Comparison of ENCODE assay signal across 8 mouse cellular contexts in the genomic region with DNA sequence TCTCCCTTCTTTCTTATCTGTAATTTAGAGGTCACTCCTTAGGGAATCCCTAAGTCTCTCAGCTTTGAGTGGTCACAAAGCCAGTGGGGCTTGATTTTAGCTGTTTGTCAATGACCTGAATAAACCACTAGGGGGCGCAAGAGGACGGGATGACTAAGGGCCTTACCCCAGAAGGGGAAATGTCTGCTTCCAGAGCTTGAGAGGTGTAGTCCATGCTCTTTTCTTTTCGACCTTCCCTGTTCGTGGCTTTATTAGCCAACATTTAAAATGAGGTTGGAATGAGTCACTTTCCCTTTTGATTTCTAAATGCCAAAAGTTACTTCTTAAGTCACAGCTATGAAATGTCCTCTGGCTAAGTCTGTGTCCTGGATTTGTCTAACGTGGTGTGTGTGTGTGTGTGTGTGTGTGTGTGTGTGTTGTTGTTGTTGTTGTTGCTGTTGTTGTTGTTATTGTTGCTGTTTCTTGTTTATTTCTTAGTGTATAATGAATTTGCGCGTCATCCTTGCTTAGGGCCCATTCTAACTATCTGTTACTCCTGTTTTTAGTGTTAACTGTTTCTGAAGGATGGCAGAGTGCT.
DNase-seq lines count a peak whose midpoint lies in the region; ATAC-seq and TF ChIP-seq lines count a peak whose summit lies in the region.

No protein-coding gene starts in this region.

- DNase-seq in CH12.LX (ENCODE audit: extremely low read depth), result peak; percentile 83
- DNase-seq in brain, embryonic 14.5 days (ENCODE audit: low read depth), result peak; percentile 90
- DNase-seq in fibroblast of lung, adult 2 months (ENCODE audit: low read depth), result peak; percentile 79
- DNase-seq in heart, postnatal 10 days, result peak; percentile 85 to 92
- DNase-seq in large intestine, adult 2 months (ENCODE audit: low read depth, low spot score), result peak; percentile 70
- DNase-seq in lung, embryonic 14.5 days, result peak; percentile 92
- DNase-seq in ovary, adult 18-20 months (ENCODE audit: low spot score), result peak; percentile 50
- peak; percentile 75 for DNase-seq in thymus, adult 2 months

- peak; percentile 96 for TF ChIP-seq RAD21 in CH12.LX (IDR thresholded peaks at IDR 0.05; ENCODE audit: low read depth, low read length)

- H3K36me3 ChIP-seq in CH12.LX (replicated peaks in 1 of 2; ENCODE audit: control insufficient read depth in 1 of 2, insufficient read depth in 1 of 2, low read length in 1 of 2), result peaks cover 0 to 5% of the 10 kb centered on the region in 2 experiments
- H3K36me3 ChIP-seq in lung, embryonic 14.5 days (ENCODE audit: insufficient read depth), result peaks cover 37% of the 10 kb centered on the region
- no peaks in the 10 kb centered on the region for H3K36me3 ChIP-seq in thymus, adult 2 months (ENCODE audit: control insufficient read depth, insufficient read depth, low read length)

- 25% methylated on average over 7 of the region's 7 CpGs for WGBS in large intestine, adult 2 months
- WGBS in lung, embryonic 14.5 days, result 36% methylated on average over 7 of the region's 7 CpGs
- 41% methylated on average over 7 of the region's 7 CpGs for WGBS in thymus, adult 2 months

- intact Hi-C loops in heart, postnatal 10 days (cut with DNase I), result loop anchor here (1.0 to 5.0 kb wide), 4 partner anchors 88 to 397 kb away; partner anchors contain the start of gene Myof

- H3K9ac ChIP-seq in CH12.LX (ENCODE audit: insufficient read depth, low read depth), result no peak overlapping the region
- H3K9ac ChIP-seq in lung, embryonic 14.5 days, result no peak overlapping the region

- TF ChIP-seq POLR2A in CH12.LX (IDR thresholded peaks at IDR 0.05; ENCODE audit: low read depth, low read length), result no peak
- TF ChIP-seq POLR2A in brain, embryonic 14.5 days (IDR thresholded peaks at IDR 0.05; ENCODE audit: borderline replicate concordance, extremely low read depth, insufficient read depth, insufficient read length, poor library complexity, severe bottlenecking), result no peak
- TF ChIP-seq POLR2A in thymus, adult 2 months (IDR thresholded peaks at IDR 0.05; ENCODE audit: control insufficient read depth, extremely low read depth, insufficient read depth, low read length, poor library complexity), result no peak

- H3K4me3 ChIP-seq in CH12.LX (replicated peaks in 1 of 3; ENCODE audit: low read depth in 2 of 3, low read length in 2 of 3, poor library complexity in 1 of 3), result no peak overlapping the region
- H3K4me3 ChIP-seq in lung, embryonic 14.5 days (ENCODE audit: low read depth, low read length), result no peak overlapping the region
- H3K4me3 ChIP-seq in thymus, adult 2 months (ENCODE audit: control insufficient read depth, insufficient read depth, low read length), result no peak overlapping the region

- no peak overlapping the region for H3K27ac ChIP-seq in CH12.LX (ENCODE audit: insufficient read depth, low read depth)
- no peak overlapping the region for H3K27ac ChIP-seq in lung, embryonic 14.5 days (ENCODE audit: low read depth)
- no peak overlapping the region for H3K27ac ChIP-seq in thymus, adult 2 months (ENCODE audit: control insufficient read depth, insufficient read depth, low read length)

- H3K4me2 ChIP-seq in CH12.LX (ENCODE audit: insufficient read depth, low read depth, poor library complexity, severe bottlenecking), result no peak overlapping the region
- no peak overlapping the region for H3K4me2 ChIP-seq in lung, embryonic 14.5 days

- dilution Hi-C loops in CH12.LX (cut with MboI; ENCODE audit: extremely low pct_ligation_motif_present, extremely low pct_unique_long_range_greater_than_20kb, low sequenced_read_pairs), result no loop called here

- in situ Hi-C loops in CH12.LX (cut with MboI; ENCODE audit: low pct_ligation_motif_present, low pct_unique_long_range_greater_than_20kb, low sequenced_read_pairs), result loop anchor here (5.0 to 25.0 kb wide), 2 partner anchors 97 to 232 kb away; no protein-coding TSS in a partner anchor

- H3K27me3 ChIP-seq in CH12.LX (replicated peaks), result no peaks in the 10 kb centered on the region
- no peaks in the 10 kb centered on the region for H3K27me3 ChIP-seq in lung, embryonic 14.5 days (ENCODE audit: insufficient read depth, low read length)
- H3K27me3 ChIP-seq in thymus, adult 2 months (ENCODE audit: control insufficient read depth, insufficient read depth, low read length), result no peaks in the 10 kb centered on the region

- peak; percentile 87 for ATAC-seq in lung, embryonic 14.5 days (ENCODE audit: insufficient read depth)

- H3K4me1 ChIP-seq in CH12.LX (ENCODE audit: control insufficient read depth in 1 of 2, insufficient read depth in 2 of 2), result peaks cover 0 to 23% of the 10 kb centered on the region in 2 experiments; a peak in 2 of 4 replicates
- no peaks in the 10 kb centered on the region for H3K4me1 ChIP-seq in lung, embryonic 14.5 days (ENCODE audit: insufficient read depth)
- H3K4me1 ChIP-seq in thymus, adult 2 months (replicated peaks; ENCODE audit: control insufficient read depth, insufficient read depth, low read length), result no peaks in the 10 kb centered on the region

- H3K9me3 ChIP-seq in CH12.LX (replicated peaks; ENCODE audit: low read length), result no peaks in the 10 kb centered on the region
- H3K9me3 ChIP-seq in lung, embryonic 14.5 days (ENCODE audit: low read depth, low read length), result no peaks in the 10 kb centered on the region

- no peak for TF ChIP-seq EP300 in CH12.LX (IDR thresholded peaks at IDR 0.05; ENCODE audit: low read length)

- TF ChIP-seq CTCF in CH12.LX (conservative IDR thresholded peaks at IDR 0.05 in 1 of 2, IDR thresholded peaks at IDR 0.05 in 1 of 2; ENCODE audit: low read depth in 2 of 2, low read length in 2 of 2), result peak; percentile 69 to 94; a peak in 3 of 4 replicates
- peak; percentile 89 for TF ChIP-seq CTCF in brain, embryonic 14.5 days (IDR thresholded peaks at IDR 0.05; ENCODE audit: borderline replicate concordance, extremely low read depth, insufficient read depth, insufficient read length)
- TF ChIP-seq CTCF in lung, embryonic 14.5 days (IDR thresholded peaks at IDR 0.05; ENCODE audit: low read depth), result peak; percentile 97
- no peak for TF ChIP-seq CTCF in thymus, adult 2 months (IDR thresholded peaks at IDR 0.05; ENCODE audit: borderline replicate concordance, control insufficient read depth, extremely low read depth, insufficient read depth, low read length, poor library complexity)

- no peaks in the 10 kb centered on the region for H3K79me2 ChIP-seq in CH12.LX (replicated peaks; ENCODE audit: control insufficient read depth, extremely low read depth, insufficient read depth, poor library complexity, severe bottlenecking)

TF ChIP-seq in CH12.LX, 34 proteins besides CTCF, POLR2A, EP300 and RAD21:
- TF ChIP-seq ZC3H11A (IDR thresholded peaks at IDR 0.05; ENCODE audit: low read depth, low read length) (peak; percentile 92), SMC3 (IDR thresholded peaks at IDR 0.05; ENCODE audit: low read depth, low read length) (peak; percentile 96), CHD1 (IDR thresholded peaks at IDR 0.05; ENCODE audit: low read depth, low read length) (no peak), RCOR1 (conservative IDR thresholded peaks at IDR 0.05; ENCODE audit: low read depth, low read length) (no peak), MEF2A (IDR thresholded peaks at IDR 0.05; ENCODE audit: borderline replicate concordance, low read depth, low read length) (no peak), POLR2AphosphoS2 (IDR thresholded peaks at IDR 0.05; ENCODE audit: low read depth, low read length) (no peak), MXI1 (IDR thresholded peaks at IDR 0.05; ENCODE audit: low read depth, low read length) (no peak), HCFC1 (IDR thresholded peaks at IDR 0.05; ENCODE audit: low read depth, low read length) (no peak)
TF ChIP-seq in CH12.LX: peak in this region for 2.
